Mouse (Mus musculus) embryonic fibroblast, embryonic 13.5 days (primary cell): ENCODE data around the gene 1700020L24Rik.

Source experiments
- CTCF ChIP-seq: IDR thresholded peaks from 2 replicates; pipeline ENCODE4 v1.5.1; 2011; ENCODE audit warnings: mild to moderate bottlenecking, control low read depth, low read length, moderate library complexity, borderline replicate concordance; ENCODE audit not compliant: insufficient read depth
- POLR2A ChIP-seq: IDR thresholded peaks from 2 replicates; pipeline ENCODE4 v1.6.1; 2011; ENCODE audit warnings: low read depth, mild to moderate bottlenecking, control low read depth, low read length, moderate library complexity

GRCm38 (mm10) chr11:83455608-83456007 is 18.1 kb downstream of the 1700020L24Rik start:
- TF ChIP-seq POLR2A (no peak), CTCF (no peak)
